Mouse (Mus musculus) brain, embryonic 14.5 days (tissue): Measurements from ENCODE around the gene Sirt5. TPM values are rescaled to one million over a fixed set of nuclear protein-coding genes. Genes with fewer than 3 reads are reported as not detected.

ENCODE experiments used
- DNase-seq: peaks from one replicate; pipeline ENCODE4 v3.0.0-alpha.2; 2011; ENCODE audit warnings: low read depth
- CTCF ChIP-seq: fragments of 200-500 bp; IDR thresholded peaks from 2 replicates; pipeline ENCODE4 v1.5.1; 2012; ENCODE audit warnings: inconsistent platforms, mild to moderate bottlenecking, moderate library complexity, borderline replicate concordance; ENCODE audit not compliant: insufficient read depth, insufficient read length; ENCODE audit errors: extremely low read depth
- POLR2A ChIP-seq: fragments of 200-500 bp; IDR thresholded peaks from 2 replicates; pipeline ENCODE4 v1.6.1; 2012; ENCODE audit warnings: mild to moderate bottlenecking, inconsistent platforms, borderline replicate concordance; ENCODE audit not compliant: poor library complexity, insufficient read depth, insufficient read length, severe bottlenecking; ENCODE audit errors: extremely low read depth
- polyA plus RNA-seq: library from polyadenylated mRNA; depleted of rRNA; stranded (reverse); fragments of >200 nt; gene quantifications from 2 replicates; pipeline ENCODE4 v1.2.3, GENCODE M21; 2012; rRNA removed

Gene Sirt5
- polyA plus RNA-seq, 1 experiment = 21.3 TPM

DNA sequence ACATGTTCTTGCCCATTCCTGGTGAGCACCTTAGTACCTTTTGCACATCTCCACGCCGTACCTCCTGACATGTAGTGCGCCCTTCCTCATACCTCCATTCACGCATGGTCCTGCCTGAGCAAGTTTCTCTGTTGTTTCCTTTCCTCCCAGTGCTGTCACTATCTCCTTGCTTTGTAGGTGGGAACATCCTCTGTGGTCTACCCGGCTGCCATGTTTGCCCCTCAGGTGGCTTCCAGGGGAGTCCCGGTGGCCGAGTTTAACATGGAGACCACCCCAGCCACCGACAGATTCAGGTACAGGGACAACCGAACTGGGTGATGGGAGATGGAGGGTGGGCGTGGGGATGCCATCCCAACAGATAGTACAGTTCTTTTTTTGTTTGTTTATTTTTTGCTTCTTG, 20.0 kb downstream of the Sirt5 start:
- no peak for DNase-seq
- TF ChIP-seq CTCF = no peak
- no peak for TF ChIP-seq POLR2A

DNA sequence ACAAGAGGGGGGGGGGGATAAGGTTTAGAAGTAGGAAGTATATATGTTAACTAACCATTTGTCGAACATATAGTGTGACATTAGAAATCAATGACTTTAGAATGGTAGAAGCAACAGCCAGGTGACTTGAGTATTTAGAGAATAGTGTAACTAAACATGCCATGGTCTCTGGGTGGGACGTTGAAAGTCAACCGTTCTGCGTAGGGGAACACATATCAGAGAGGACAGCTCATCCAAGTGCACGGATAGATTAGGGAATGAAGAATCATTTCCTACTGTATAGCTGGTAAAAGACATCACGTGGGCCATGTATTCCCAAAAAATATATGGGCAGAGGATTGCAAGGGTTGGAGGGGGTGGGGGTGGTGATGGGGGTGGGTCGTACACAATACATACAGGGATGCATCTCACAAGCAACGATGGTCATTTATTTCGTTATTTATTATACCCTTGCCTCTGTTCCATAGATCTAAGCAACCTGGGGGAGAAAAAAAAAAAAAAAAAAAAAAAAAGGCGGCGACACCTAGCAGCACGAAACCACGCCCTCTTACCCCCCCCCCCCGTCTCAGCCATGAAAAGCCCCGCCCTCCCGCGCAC, 32.5 kb downstream of the Sirt5 start:
- peak; percentile 3 for DNase-seq
- TF ChIP-seq CTCF (no peak), POLR2A (no peak)

DNA sequence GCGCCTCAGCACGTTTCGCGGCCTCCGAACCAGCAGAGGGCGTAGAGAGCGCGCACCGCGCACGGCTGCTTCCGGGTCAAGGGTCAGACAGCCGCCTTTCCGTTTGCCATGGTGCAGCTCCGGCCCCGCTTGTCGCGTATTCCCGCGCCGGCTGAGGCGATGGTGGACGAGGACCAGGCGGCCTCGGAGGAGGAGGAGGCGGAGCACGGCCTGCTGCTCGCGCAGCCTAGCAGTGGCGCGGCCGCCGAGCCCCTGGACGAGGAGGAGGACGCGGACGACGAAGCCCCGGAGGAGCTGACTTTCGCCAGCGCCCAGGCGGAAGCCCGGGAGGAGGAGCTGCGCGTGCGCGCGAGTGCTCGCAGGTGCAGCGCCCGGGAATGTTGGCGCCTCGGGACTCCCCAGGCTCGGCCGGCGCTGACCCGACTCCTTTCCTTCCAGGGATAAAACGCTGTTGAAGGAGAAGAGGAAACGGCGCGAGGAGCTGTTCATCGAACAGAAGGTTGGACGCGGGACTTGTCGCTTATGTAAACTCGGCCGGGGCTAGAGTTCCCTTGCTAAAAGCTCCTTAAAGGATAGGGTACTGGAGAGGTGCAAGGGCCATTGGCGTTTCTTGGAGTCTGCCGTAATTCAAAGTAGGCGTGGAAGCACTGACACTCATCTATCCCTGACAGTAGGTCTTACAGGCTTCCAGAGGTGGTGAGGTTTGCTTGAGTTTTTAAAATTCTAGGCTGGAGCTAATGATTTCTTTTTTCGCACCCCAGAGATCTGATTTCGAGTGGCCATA, 33.2 kb downstream of the Sirt5 start, which contains the start of gene Nol7:
Gene Nol7, plus strand, starts transcription at position 94 of the 784 bp plus-strand sequence.
- TF ChIP-seq CTCF (peak; percentile 83), POLR2A (peak; percentile 54)
- peak; percentile 98 for DNase-seq

GRCm38 (mm10) chr13:43399576-43399975, 34.3 kb downstream of the Sirt5 start:
- no peak for DNase-seq

DNA sequence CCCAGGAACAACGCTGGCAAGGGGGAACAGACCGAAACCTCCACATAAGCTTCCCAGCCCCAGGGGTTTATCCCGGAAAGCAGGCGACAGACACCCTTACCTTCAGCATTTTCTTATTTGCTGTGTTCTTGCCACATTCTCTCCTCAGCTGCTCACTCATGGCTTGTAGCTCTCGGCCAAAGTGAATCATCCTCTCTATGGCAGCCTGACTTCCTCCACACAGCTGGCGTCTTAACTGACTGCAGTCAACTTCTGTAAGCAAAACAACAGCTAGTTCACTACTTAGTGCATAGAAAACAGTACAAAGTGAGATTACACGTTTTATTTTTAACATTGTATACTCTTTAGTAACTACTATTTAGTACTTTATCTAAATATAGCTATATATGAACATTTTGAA, 47.0 kb downstream of the Sirt5 start:
- DNase-seq = no peak
- no peak for TF ChIP-seq POLR2A
- no peak for TF ChIP-seq CTCF

More at GRCm38 (mm10) chr13:43399576-43399975, 34.3 kb downstream of the Sirt5 start:
- no peak for TF ChIP-seq CTCF
- TF ChIP-seq POLR2A = no peak

DNA sequence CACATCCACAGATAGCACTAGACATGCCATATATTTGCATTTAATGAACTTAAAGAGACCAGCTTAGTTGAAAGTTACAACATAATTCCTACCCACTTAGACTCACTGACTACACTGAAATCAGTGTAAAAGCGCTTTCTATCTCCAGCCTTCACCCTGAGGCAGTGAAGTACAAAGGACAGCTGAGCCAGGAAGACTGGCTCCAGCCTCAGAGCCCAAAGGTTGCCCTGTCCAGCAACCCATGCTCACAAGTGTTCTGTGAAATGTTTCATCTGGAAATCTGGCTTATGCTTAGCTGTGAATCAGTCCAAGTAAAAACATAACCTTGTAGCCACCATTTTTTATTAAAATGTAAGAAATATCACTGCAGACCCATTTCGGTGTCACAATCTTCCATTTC, 48.3 kb downstream of the Sirt5 start:
- no peak for DNase-seq
- TF ChIP-seq POLR2A (no peak), CTCF (no peak)

DNA sequence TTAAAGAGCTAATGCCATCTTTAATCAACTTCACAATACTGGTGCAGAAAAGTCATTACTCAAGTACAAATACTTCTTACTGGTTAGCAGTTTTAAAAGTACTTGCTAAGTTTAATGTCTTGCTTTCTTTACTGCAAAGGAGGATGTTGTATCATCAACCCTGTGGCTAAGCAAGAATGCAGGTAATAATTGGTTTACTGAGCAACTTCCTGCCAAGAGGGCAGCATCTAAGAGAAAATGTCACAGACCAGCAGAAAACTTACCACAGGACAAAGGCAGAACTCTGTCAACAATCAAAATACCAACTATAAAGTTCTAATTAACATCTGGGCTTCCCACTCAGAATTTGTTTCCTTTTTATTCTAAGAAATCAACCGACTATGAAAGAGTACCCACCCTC, 50.0 kb downstream of the Sirt5 start:
- no peak for DNase-seq
- TF ChIP-seq CTCF (no peak), POLR2A (no peak)

- DNase-seq = no peak
- TF ChIP-seq POLR2A = no peak
These were observed 63.1 kb downstream of the Sirt5 start for GRCm38 (mm10) chr13:43428436-43428835.

DNA sequence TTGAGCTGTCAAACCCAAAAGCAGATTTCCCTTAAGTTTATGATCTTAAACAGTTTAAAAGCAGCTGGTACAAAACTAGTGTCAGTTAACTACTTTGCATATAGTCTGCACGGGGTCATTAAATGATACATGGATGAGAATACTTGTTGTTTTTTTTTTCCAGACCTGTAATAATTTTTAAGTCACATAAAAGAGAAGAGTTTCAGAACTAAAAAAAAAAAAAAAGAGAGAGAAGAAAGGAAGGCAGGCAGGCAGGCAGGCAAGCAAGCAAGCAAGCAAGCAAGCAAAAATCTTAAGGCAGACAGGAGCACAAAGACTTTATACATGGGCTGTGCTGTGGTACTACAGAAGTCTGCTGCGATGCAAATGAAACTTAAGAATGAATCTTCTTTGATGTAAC, 68.1 kb downstream of the Sirt5 start:
- TF ChIP-seq POLR2A (no peak), CTCF (no peak)
- no peak for DNase-seq

GRCm38 (mm10) chr13:43440376-43440775, 75.1 kb downstream of the Sirt5 start:
- no peak for DNase-seq
- TF ChIP-seq POLR2A = no peak
- no peak for TF ChIP-seq CTCF

GRCm38 (mm10) chr13:43442551-43442950, 77.3 kb downstream of the Sirt5 start:
- no peak for DNase-seq
- TF ChIP-seq POLR2A (no peak), CTCF (no peak)

- TF ChIP-seq POLR2A (no peak), CTCF (no peak)
- DNase-seq = no peak
These were observed 78.4 kb downstream of the Sirt5 start for GRCm38 (mm10) chr13:43443706-43444105.

- TF ChIP-seq POLR2A = no peak
- TF ChIP-seq CTCF = no peak
- no peak for DNase-seq
These were observed 79.4 kb downstream of the Sirt5 start for GRCm38 (mm10) chr13:43444717-43445116.

Other genes with a start within 250 kb of the Sirt5 start
- 43.0 and 46.2 TPM in 2 replicates for gene Tbc1d7, start 194.0 kb upstream of the Sirt5 start, polyA plus RNA-seq
- gene Gfod1, start 61.3 kb upstream of the Sirt5 start, polyA plus RNA-seq = 5.6 and 9.8 TPM in 2 replicates
- 94.7 and 102 TPM in 2 replicates for gene Nol7, start 32.9 kb downstream of the Sirt5 start, polyA plus RNA-seq
- gene Ranbp9, start 115.8 kb downstream of the Sirt5 start, polyA plus RNA-seq = 42.6 and 49.5 TPM in 2 replicates
- gene Mcur1, start 194.7 kb downstream of the Sirt5 start, polyA plus RNA-seq = 9.2 and 10.0 TPM in 2 replicates